Mouse (Mus musculus) gastrocnemius, adult 2 months (tissue): ENCODE results near the gene Olfr90. TPM values are rescaled to one million over a fixed set of nuclear protein-coding genes. Genes with fewer than 3 reads are reported as not detected.
"Not testable (repeated sequence)": the region's sequence is repeated elsewhere in the genome, so short reads cannot be mapped to it uniquely, and the experiment has no call there.

Experiments used
- DNase-seq: peaks from one replicate; pipeline ENCODE4 v3.0.0; 2022
- H3K27ac ChIP-seq: fragments of 200-600 bp; 2 replicates; pipeline ENCODE4 v1.8.1; 2022; ENCODE audit warnings: mild to moderate bottlenecking
- H3K4me3 ChIP-seq: fragments of 200-600 bp; 2 replicates; pipeline ENCODE4 v1.8.1; 2022; ENCODE audit warnings: mild to moderate bottlenecking, moderate library complexity
- CTCF ChIP-seq: fragments of 200-600 bp; IDR thresholded peaks from 2 replicates; pipeline ENCODE4 v1.8.1; 2022; ENCODE audit warnings: antibody characterized with exemption, mild to moderate bottlenecking, moderate library complexity
- intact Hi-C: fragments of 180-260 bp; cut with DNase I; formaldehyde crosslinking; loops from one replicate; pipeline ENCODE4 v1.15.1; 2025
- long read RNA-seq, 2 experiments: library from polyadenylated mRNA; stranded (forward); transcript quantifications; one replicate each; pipeline ENCODE4 v2.0.0; 2021
- total RNA-seq, 2 experiments: library from RNA; stranded (reverse); gene quantifications; 2 replicates each; pipeline ENCODE4 v1.2.3; 2021

Olfr90 gene
- not detected for total RNA-seq
- long read RNA-seq, experiment 1: 0 reads
- long read RNA-seq, experiment 2: 0 reads

DNA sequence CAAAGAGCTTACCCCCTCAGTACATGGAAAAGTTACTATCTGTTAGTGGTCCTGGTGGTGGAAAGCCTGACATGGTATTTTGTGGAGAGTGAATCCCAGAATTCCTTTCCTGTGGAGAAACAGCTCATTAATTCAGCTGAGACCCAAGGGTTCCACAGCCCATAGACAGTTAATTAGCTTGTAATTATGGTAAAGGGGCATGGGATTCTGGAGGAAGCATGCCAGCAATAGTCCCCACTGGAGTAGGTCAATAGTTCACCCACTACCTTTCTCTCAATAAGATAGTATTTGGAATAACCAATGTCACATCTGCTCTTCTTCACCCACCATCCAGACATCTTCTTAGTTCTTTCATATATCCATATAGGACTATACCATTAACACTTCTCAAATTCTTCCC is at the start of gene Olfr90:
Gene Olfr90 (minus strand): TSS at position 101 of the 400 bp plus-strand sequence.
- H3K27ac ChIP-seq: no peak within 1 kb of the TSS
- TF ChIP-seq CTCF: no peak
- DNase-seq: no peak
- no peak within 1 kb of the TSS for H3K4me3 ChIP-seq
- intact Hi-C loops: no loop called here

DNA sequence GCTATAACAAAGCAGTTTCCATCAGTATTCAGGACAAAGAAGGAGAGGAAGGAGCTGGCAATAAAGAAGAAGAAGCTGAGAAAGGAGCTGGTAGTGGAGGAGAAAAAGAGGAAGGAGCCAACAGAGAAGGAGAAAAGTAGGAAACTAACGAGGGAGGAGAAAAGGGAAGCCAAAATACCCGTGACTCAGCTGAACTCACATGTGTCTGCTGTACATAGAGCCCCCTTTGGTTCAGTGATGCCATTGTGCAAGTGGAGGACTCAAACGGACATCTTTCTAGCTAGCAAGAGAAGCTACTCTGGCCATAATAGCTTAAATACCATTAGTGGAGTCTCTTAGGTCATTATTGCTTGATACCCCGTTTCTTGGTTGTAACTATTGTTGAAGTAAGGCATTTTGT is 43.1 kb upstream of the Olfr90 start:
- H3K4me3 ChIP-seq, H3K27ac ChIP-seq, intact Hi-C loops, DNase-seq: not testable (repeated sequence)

- no peak within 1 kb of the TSS for H3K27ac ChIP-seq
- no peak for TF ChIP-seq CTCF
- intact Hi-C loops: no loop called here
- no peak for DNase-seq
- H3K4me3 ChIP-seq: no peak within 1 kb of the TSS
Observed at GRCm38 (mm10) chr17:37119988-37120387, 31.7 kb upstream of the Olfr90 start, which contains the start of gene Olfr92. Olfr92 (minus strand) TSS chr17:37120088.

GRCm38 (mm10) chr17:37098178-37098577 is 9.9 kb upstream of the Olfr90 start, which contains the start of gene Olfr91:
Olfr91 (minus strand) TSS chr17:37098278.
- Histone ChIP-seq H3K4me3 (no peak within 1 kb of the TSS), H3K27ac (no peak within 1 kb of the TSS)
- TF ChIP-seq CTCF: no peak
- intact Hi-C loops: no loop called here
- no peak for DNase-seq

DNA sequence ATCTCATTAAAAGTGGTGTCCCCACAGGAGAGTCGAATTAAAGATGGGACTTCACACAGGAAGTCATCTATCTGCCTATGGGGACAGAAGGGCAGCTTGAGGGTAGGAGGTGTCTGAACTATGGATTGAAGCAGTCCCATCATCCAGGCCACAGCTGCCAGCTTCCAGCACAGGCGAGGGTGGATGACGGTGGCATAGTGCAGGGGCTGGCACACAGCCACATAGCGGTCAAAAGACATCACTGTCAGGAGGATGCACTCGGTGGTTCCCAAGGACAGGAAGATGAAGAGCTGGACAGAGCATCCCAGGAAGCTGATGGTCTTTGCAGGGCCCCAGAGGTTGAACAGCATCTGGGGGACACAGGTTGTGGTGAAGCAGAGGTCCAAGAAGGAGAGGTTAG is 5.0 kb upstream of the Olfr90 start:
- Histone ChIP-seq H3K27ac (no peak overlapping the region), H3K4me3 (no peak overlapping the region)
- TF ChIP-seq CTCF: no peak
- DNase-seq: no peak
- intact Hi-C loops: no loop called here

- Histone ChIP-seq H3K27ac (no peak overlapping the region), H3K4me3 (no peak overlapping the region)
- DNase-seq: no peak
- no peak for TF ChIP-seq CTCF
- intact Hi-C loops: no loop called here
Observed at GRCm38 (mm10) chr17:37092198-37092597, 3.9 kb upstream of the Olfr90 start.

DNA sequence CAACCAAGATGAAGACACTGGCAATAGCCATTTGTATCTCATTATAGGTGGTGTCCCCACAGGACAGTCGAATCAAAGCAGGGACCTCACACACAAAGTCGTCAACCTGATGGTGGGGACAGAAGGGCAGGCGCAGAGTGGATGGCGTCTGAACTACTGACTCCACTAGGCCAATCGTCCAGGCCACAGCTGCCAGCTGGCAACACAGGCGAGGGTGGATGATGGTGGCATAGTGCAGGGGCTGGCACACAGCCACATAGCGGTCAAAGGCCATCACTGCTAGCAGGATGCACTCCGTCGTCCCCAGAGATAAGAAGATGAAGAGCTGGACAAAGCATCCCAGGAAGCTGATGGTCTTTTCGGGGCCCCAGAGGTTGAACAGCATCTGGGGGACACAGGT is 2.8 kb downstream of the Olfr90 start:
- Histone ChIP-seq H3K4me3 (no peak overlapping the region), H3K27ac (no peak overlapping the region)
- no peak for TF ChIP-seq CTCF
- DNase-seq: no peak
- intact Hi-C loops: no loop called here

DNA sequence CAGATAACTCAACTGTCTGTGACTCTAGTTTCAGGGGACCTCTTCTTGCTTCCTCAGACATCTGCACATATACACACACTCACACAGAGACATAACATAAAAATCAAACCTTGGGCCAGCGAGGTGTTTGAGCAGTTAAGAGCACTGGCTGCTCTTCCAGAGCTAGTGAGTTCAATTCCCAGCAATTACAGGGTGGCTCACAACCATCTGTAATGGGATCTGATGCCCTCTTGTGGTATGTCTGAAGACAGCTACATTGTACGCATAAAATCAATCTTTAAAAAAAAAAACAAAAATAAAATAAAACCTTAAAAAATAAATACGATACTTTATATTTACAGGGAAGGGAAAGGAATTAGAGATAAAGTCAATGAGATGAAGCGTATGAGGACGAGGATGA is 3.7 kb downstream of the Olfr90 start:
- TF ChIP-seq CTCF: peak; percentile 34
- no peak overlapping the region for H3K27ac ChIP-seq
- no peak overlapping the region for H3K4me3 ChIP-seq
- intact Hi-C loops: no loop called here
- DNase-seq: no peak

DNA sequence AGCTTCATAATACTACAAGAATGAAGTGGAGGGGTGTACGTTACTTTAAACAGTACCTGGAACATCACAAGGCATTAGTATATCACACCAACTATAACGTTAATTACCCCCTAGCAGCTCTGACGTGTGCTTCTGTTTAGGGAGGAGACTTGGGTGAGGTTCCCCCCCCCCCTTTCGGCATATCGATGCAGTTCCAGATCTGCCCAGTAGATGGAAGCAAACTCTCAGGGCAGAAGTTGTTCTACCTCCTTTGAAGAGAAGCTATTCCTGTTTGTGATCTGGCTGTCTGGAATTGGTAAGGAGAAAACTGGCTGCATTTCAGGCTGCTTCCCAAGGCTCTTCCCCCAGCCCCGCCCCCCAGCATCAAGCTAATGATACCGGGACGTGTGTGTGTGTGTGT is 5.0 kb downstream of the Olfr90 start:
- no peak overlapping the region for H3K4me3 ChIP-seq
- TF ChIP-seq CTCF: peak; percentile 76
- peak; percentile 50 for DNase-seq
- intact Hi-C loops: loop anchor here (1.0 kb wide), 1 partner anchor 120 kb away; no protein-coding TSS in a partner anchor
- no peak overlapping the region for H3K27ac ChIP-seq

GRCm38 (mm10) chr17:37081659-37082058 is 6.6 kb downstream of the Olfr90 start:
- Histone ChIP-seq H3K27ac (no peak overlapping the region), H3K4me3 (no peak overlapping the region)
- no peak for DNase-seq
- intact Hi-C loops: no loop called here
- TF ChIP-seq CTCF: no peak

GRCm38 (mm10) chr17:37080119-37080518 is 8.2 kb downstream of the Olfr90 start:
- Histone ChIP-seq H3K4me3 (no peak overlapping the region), H3K27ac (peak overlapping the region; percentile 53; the same call in 1 of the 2 replicates)
- intact Hi-C loops: no loop called here
- DNase-seq: peak; percentile 52
- no peak for TF ChIP-seq CTCF

DNA sequence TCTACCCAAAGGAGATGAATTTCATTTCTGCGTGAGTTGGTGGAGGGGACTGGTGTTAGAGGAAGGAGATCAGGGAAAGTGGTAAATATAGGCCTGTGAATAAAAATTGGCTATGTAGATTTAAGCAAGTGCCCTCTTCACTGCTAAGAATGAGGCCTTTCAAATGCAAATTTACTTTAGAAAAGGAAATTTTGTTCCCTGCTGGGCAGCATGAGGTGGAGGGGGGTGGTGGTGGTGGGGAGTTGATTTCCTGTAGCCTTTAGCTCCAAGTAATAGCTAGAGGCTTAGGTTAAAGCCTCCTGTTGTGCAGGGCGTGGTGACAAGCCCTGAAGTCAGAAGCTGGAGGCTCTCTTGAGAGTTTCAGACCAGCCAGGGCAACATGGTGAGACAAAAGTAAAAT is 9.3 kb downstream of the Olfr90 start:
- TF ChIP-seq CTCF: no peak
- DNase-seq: no peak
- H3K27ac ChIP-seq: no peak overlapping the region
- no peak overlapping the region for H3K4me3 ChIP-seq
- intact Hi-C loops: no loop called here

GRCm38 (mm10) chr17:37078193-37078592 is 10.1 kb downstream of the Olfr90 start:
- intact Hi-C loops: no loop called here

DNA sequence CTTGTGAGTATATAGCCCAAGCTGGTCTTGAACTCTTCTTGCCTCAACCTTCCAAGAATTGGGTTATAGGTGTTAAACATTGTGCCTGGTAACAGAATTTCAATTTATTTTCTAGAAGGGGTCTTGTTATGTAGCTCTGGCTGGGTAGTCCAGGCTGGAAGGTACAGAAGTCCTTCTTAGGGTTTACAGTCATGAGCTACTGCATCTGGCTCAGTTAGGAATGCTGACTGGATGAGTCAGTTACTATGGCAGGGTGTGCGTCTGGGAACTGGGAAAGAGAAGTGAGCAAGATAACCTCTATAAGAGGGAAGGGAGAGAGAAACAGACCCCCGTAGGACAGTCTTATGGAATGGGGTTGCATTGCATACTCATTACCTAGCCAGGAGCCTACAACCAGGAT is 12.5 kb downstream of the Olfr90 start:
- intact Hi-C loops: no loop called here
- Histone ChIP-seq H3K27ac (no peak overlapping the region), H3K4me3 (no peak overlapping the region)
- no peak for DNase-seq
- no peak for TF ChIP-seq CTCF

More at GRCm38 (mm10) chr17:37078193-37078592, 10.1 kb downstream of the Olfr90 start:
- Histone ChIP-seq H3K27ac (no peak overlapping the region), H3K4me3 (no peak overlapping the region)
- no peak for DNase-seq
- TF ChIP-seq CTCF: no peak

GRCm38 (mm10) chr17:37075181-37075580 is 13.1 kb downstream of the Olfr90 start:
- Histone ChIP-seq H3K27ac (no peak overlapping the region), H3K4me3 (no peak overlapping the region)
- intact Hi-C loops: no loop called here
- no peak for TF ChIP-seq CTCF
- DNase-seq: no peak
